Mouse (Mus musculus) lung, postnatal 0 days (tissue): ENCODE measurements around the gene Gk5.

ENCODE experiments used
- CTCF ChIP-seq: IDR thresholded peaks from 2 replicates; pipeline ENCODE4 v1.5.1; 2016; ENCODE audit warnings: antibody characterized with exemption, mild to moderate bottlenecking
- EP300 ChIP-seq: IDR thresholded peaks from 2 replicates; pipeline ENCODE4 v1.6.1; 2016; ENCODE audit warnings: antibody characterized with exemption, mild to moderate bottlenecking, control low read depth

GRCm38 (mm10) chr9:96158431-96158830 lies 39.3 kb downstream of the Gk5 start:
- no peak for TF ChIP-seq EP300
- no peak for TF ChIP-seq CTCF
